Mouse (Mus musculus) bone marrow macrophage, adult 2 months (primary cell): ENCODE measurements around the gene Asb2.

ENCODE experiments used
- CTCF ChIP-seq: IDR thresholded peaks from 2 replicates; pipeline ENCODE4 v1.5.1; 2012; ENCODE audit warnings: low read depth, mild to moderate bottlenecking, low read length, moderate library complexity
- POLR2A ChIP-seq: IDR thresholded peaks from 2 replicates; pipeline ENCODE4 v1.6.1; 2012; ENCODE audit warnings: mild to moderate bottlenecking, low read depth, low read length, borderline replicate concordance

DNA sequence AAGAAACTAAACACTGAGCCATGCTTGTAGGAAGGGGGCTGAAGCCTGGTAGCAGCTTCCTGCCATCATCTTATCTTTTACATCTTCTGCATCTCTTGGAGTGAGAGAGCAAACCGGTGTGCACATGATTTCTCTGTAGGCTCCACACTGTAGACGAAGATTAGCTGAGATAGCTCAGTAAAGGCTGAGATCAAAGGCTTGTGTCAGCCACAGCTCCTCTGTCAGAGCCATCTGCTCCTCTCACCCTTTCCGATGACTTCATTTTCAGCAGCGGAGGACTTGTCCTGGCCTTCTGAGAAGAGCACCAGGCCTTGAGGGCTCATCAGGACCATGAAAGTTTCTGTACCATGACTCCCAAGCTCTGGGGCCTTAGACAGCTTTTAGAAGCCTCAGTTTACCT is 24.3 kb downstream of the Asb2 start:
- TF ChIP-seq CTCF, result no peak
- TF ChIP-seq POLR2A, result no peak
